Mouse (Mus musculus): ENCODE data around the gene Nlrp3. TPM values are rescaled to one million over a fixed set of nuclear protein-coding genes. Genes with fewer than 3 reads are reported as not detected.
"Not testable (repeated sequence)": the region's sequence is repeated elsewhere in the genome, so short reads cannot be mapped to it uniquely, and the experiment has no call there.

The Nlrp3 gene
- polyA plus RNA-seq, 1 experiment from 2014 or later, result 0.15 TPM

DNA sequence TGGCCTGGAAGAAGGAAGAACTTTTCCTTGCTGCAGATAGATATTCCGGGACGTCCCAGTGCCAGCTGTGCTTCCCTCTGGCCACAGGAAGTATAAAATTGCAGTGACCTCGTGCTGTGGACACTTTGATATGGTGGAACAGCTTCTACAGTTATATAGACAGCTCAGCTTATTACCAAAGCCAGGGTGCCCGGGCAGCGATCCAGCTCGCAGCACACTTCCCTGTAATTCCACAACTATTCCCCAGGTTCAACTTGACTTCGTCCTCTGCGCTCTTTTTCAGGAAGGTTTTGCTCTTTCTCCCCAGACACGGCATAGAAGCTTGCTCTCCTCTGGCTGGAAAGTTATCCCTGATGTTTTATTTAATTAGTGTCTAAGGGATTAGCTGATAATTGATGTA is 34.4 kb downstream of the Nlrp3 start:
- Histone ChIP-seq H3K9me3 (no peaks in the 10 kb centered on the region), H3K4me1 (no peaks in the 10 kb centered on the region), H3K27ac (replicated peaks) (no peak overlapping the region), H3K36me3 (no peaks in the 10 kb centered on the region), H3K4me2 (no peak overlapping the region), H3K27me3 (replicated peaks) (peaks cover 45% of the 10 kb centered on the region), H3K9ac (no peak overlapping the region), H3K4me3 (no peak overlapping the region)
- 50% methylated on average over 9 of the region's 9 CpGs for WGBS
- no peak for ATAC-seq (ENCODE audit: extremely low read depth, insufficient number of reproducible peaks, low FRiP score, low TSS enrichment)

- not testable (repeated sequence) for H3K27ac ChIP-seq (replicated peaks); H3K4me1 ChIP-seq
These were observed 34.8 kb downstream of the Nlrp3 start, which contains the start of gene Olfr222 for GRCm38 (mm10) chr11:59576135-59576534. TSS of gene Olfr222 (minus strand) at chr11:59576235.

GRCm38 (mm10) chr11:59584539-59584938 is 43.2 kb downstream of the Nlrp3 start:
- ATAC-seq (ENCODE audit: extremely low read depth, insufficient number of reproducible peaks, low FRiP score, low TSS enrichment), result no peak
- 28% methylated on average over 6 of the region's 6 CpGs for WGBS

More at GRCm38 (mm10) chr11:59576135-59576534, 34.8 kb downstream of the Nlrp3 start, which contains the start of gene Olfr222:
- not testable (repeated sequence) for H3K36me3 ChIP-seq; H3K9me3 ChIP-seq; H3K4me2 ChIP-seq; H3K9ac ChIP-seq; H3K4me3 ChIP-seq; ATAC-seq (ENCODE audit: extremely low read depth, insufficient number of reproducible peaks, low FRiP score, low TSS enrichment)
- peaks cover 41% of the 10 kb centered on the region for H3K27me3 ChIP-seq (replicated peaks)

GRCm38 (mm10) chr11:59589496-59589895 is 48.1 kb downstream of the Nlrp3 start:
- 86% methylated on average over 8 of the region's 8 CpGs for WGBS
- Histone ChIP-seq H3K9ac (no peak overlapping the region), H3K4me1 (no peaks in the 10 kb centered on the region), H3K4me2 (no peak overlapping the region), H3K27me3 (replicated peaks) (peaks cover 10% of the 10 kb centered on the region), H3K27ac (replicated peaks) (no peak overlapping the region), H3K36me3 (no peaks in the 10 kb centered on the region), H3K4me3 (no peak overlapping the region), H3K9me3 (no peaks in the 10 kb centered on the region)
- no peak for ATAC-seq (ENCODE audit: extremely low read depth, insufficient number of reproducible peaks, low FRiP score, low TSS enrichment)

More at GRCm38 (mm10) chr11:59584539-59584938, 43.2 kb downstream of the Nlrp3 start:
- Histone ChIP-seq H3K4me1 (no peaks in the 10 kb centered on the region), H3K27ac (replicated peaks) (no peak overlapping the region), H3K9ac (no peak overlapping the region), H3K27me3 (replicated peaks) (peaks cover 6% of the 10 kb centered on the region), H3K9me3 (no peaks in the 10 kb centered on the region), H3K4me3 (no peak overlapping the region), H3K4me2 (no peak overlapping the region), H3K36me3 (no peaks in the 10 kb centered on the region)

DNA sequence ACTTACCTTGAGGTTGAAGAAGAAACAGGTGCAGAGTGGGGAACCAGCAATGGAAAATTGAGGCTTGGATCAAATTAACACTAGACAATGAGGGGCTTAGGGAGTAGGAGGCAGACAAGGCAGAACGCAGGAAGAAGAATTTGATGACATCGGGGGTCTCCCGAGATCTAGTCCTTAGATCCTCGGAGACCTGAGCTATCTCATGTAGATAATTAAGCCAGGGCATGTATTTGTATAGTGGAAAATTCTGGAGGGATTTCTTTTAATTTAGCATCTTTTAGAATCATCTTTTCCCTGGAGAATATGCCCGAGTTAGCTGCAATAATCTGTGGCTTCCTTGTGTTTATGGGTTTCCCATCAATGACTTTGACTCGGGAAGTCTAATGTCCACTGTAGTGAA is 51.8 kb downstream of the Nlrp3 start, which contains the start of gene Olfr223:
Gene Olfr223 (minus strand): TSS at position 101 of the 400 bp plus-strand sequence.
- no peak within 1 kb of the TSS for H3K27ac ChIP-seq (replicated peaks)
- H3K4me3 ChIP-seq, result no peak within 1 kb of the TSS
- no peak for ATAC-seq (ENCODE audit: extremely low read depth, insufficient number of reproducible peaks, low FRiP score, low TSS enrichment)
- no peaks in the 10 kb centered on the region for H3K4me1 ChIP-seq
- WGBS, result 70% methylated on average over 6 of the region's 6 CpGs
- no peaks in the 10 kb centered on the region for H3K9me3 ChIP-seq
- no peak within 1 kb of the TSS for H3K4me2 ChIP-seq
- no peak within 1 kb of the TSS for H3K9ac ChIP-seq
- H3K27me3 ChIP-seq (replicated peaks), result peaks cover 11% of the 10 kb centered on the region; the same call in 1 of the 2 replicates
- H3K36me3 ChIP-seq, result no peaks in the 10 kb centered on the region

DNA sequence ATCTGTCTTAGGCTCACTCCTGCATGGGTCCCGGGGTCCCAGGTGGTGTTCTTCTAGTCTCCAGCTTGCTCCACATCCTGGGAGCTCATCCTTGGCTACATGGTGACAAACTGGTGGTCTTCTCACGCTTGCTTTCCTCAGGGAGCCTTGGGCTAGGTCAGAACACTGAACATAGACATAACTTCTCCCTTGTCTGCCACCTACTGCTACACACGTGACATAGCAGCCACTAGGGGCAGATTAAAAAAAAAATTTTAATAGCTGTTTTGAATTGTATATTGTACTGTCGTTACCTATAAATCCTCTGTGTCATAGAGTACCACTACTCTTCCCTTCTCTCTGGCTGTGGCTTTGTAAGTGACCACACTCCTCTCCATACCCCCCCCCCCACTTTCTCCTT is 54.7 kb downstream of the Nlrp3 start:
- WGBS, result 49% methylated on average over 4 of the region's 4 CpGs
- no peak for ATAC-seq (ENCODE audit: extremely low read depth, insufficient number of reproducible peaks, low FRiP score, low TSS enrichment)
- Histone ChIP-seq H3K9me3 (no peaks in the 10 kb centered on the region), H3K9ac (no peak overlapping the region), H3K4me2 (no peak overlapping the region), H3K27me3 (replicated peaks) (peaks cover 20% of the 10 kb centered on the region), H3K4me3 (no peak overlapping the region), H3K4me1 (no peaks in the 10 kb centered on the region), H3K27ac (replicated peaks) (no peak overlapping the region), H3K36me3 (no peaks in the 10 kb centered on the region)

- Histone ChIP-seq H3K27me3 (replicated peaks) (peaks cover 21% of the 10 kb centered on the region), H3K27ac (replicated peaks) (no peak overlapping the region), H3K9me3 (no peaks in the 10 kb centered on the region), H3K4me1 (no peaks in the 10 kb centered on the region), H3K4me2 (no peak overlapping the region), H3K36me3 (no peaks in the 10 kb centered on the region), H3K4me3 (no peak overlapping the region), H3K9ac (no peak overlapping the region)
- ATAC-seq (ENCODE audit: extremely low read depth, insufficient number of reproducible peaks, low FRiP score, low TSS enrichment), result no peak
- 82% methylated on average over 8 of the region's 8 CpGs for WGBS
These were observed 55.6 kb downstream of the Nlrp3 start for GRCm38 (mm10) chr11:59596950-59597349.

GRCm38 (mm10) chr11:59599211-59599610 is 57.8 kb downstream of the Nlrp3 start:
- Histone ChIP-seq H3K4me3 (no peak overlapping the region), H3K9me3 (no peaks in the 10 kb centered on the region), H3K27me3 (replicated peaks) (peaks cover 25% of the 10 kb centered on the region), H3K9ac (no peak overlapping the region), H3K27ac (replicated peaks) (no peak overlapping the region), H3K4me2 (no peak overlapping the region), H3K36me3 (no peaks in the 10 kb centered on the region), H3K4me1 (no peaks in the 10 kb centered on the region)
- WGBS, result 53% methylated on average over 7 of the region's 7 CpGs
- ATAC-seq (ENCODE audit: extremely low read depth, insufficient number of reproducible peaks, low FRiP score, low TSS enrichment), result no peak

DNA sequence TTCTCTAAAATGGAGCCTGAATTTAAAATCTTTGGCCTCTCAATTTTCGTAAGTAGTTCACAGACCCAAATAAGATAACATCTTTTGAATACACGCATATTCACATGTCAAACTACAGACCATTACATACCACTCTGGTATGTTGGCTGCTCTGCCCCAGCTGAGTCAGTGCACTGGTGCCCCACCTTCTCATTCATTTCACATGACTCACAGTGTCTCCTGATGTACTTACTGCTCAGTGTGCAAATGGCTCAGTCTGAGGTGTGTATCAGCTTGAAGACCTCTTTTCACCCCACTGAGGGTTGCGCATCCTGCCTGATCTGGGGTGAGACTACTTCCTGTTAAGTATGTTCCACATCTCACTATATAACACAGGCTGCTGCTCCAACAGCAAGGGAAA is 59.5 kb downstream of the Nlrp3 start:
- H3K4me1 ChIP-seq, result no peaks in the 10 kb centered on the region
- no peak overlapping the region for H3K4me2 ChIP-seq
- no peaks in the 10 kb centered on the region for H3K9me3 ChIP-seq
- 67% methylated on average over 3 of the region's 3 CpGs for WGBS
- H3K4me3 ChIP-seq, result no peak overlapping the region
- no peak overlapping the region for H3K9ac ChIP-seq
- H3K27ac ChIP-seq (replicated peaks), result no peak overlapping the region
- peaks cover 25% of the 10 kb centered on the region for H3K27me3 ChIP-seq (replicated peaks)
- no peak for ATAC-seq (ENCODE audit: extremely low read depth, insufficient number of reproducible peaks, low FRiP score, low TSS enrichment)
- H3K36me3 ChIP-seq, result no peaks in the 10 kb centered on the region

DNA sequence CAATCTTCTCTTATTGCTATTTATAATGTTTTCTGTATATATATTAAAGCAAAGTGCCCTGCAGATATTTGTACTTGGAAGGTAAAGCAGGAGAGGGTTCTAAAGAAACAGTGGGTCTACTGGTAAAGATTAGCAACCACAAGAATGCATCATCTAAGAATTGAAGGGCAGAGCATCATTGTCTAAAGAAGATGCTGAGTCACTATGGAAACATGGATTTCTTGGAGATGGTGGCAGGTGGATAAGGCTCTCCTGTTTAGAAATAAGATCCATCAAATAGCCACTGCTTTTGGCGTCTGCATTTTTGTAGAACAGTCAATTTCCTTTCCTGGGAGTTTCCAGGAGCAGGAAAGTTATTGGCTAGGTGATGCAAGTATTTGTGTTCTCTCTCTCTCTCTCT is 60.9 kb downstream of the Nlrp3 start:
- WGBS, result 38% methylated on average over 1 of the region's 1 CpGs
- no peaks in the 10 kb centered on the region for H3K36me3 ChIP-seq
- H3K4me3 ChIP-seq, result no peak overlapping the region
- no peak overlapping the region for H3K4me2 ChIP-seq
- H3K9me3 ChIP-seq, result no peaks in the 10 kb centered on the region
- no peak overlapping the region for H3K27ac ChIP-seq (replicated peaks)
- H3K27me3 ChIP-seq (replicated peaks), result peaks cover 23% of the 10 kb centered on the region
- ATAC-seq (ENCODE audit: extremely low read depth, insufficient number of reproducible peaks, low FRiP score, low TSS enrichment), result no peak
- no peaks in the 10 kb centered on the region for H3K4me1 ChIP-seq
- no peak overlapping the region for H3K9ac ChIP-seq

GRCm38 (mm10) chr11:59611646-59612045 is 70.3 kb downstream of the Nlrp3 start:
- Histone ChIP-seq H3K4me2 (no peak overlapping the region), H3K9me3 (no peaks in the 10 kb centered on the region), H3K4me3 (no peak overlapping the region), H3K27me3 (replicated peaks) (0 out of 2 replicates have a peak, but pooled peaks cover 10% of the 10 kb centered on the region), H3K4me1 (no peaks in the 10 kb centered on the region), H3K9ac (no peak overlapping the region), H3K27ac (replicated peaks) (no peak overlapping the region), H3K36me3 (no peaks in the 10 kb centered on the region)
- 66% methylated on average over 5 of the region's 5 CpGs for WGBS
- ATAC-seq (ENCODE audit: extremely low read depth, insufficient number of reproducible peaks, low FRiP score, low TSS enrichment), result no peak

DNA sequence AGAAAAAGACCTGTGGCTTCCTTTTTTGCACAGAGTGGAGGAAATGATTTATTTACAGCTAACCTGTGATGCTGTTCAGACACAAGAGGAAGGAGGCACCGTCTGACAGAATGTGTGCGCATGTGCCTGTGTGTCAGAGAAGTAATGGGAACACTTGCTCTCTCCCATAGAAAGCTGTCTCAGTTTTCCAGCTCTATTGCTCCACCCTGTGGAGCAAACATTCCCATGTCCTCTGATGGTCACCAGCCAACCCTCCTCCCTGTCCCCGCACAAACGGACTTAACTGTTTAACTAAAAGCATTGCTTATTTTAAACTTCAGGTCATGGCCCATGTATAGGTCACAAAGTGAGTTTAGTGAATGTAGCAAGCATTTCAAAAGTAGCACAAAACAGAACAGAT is 72.8 kb downstream of the Nlrp3 start:
- no peak overlapping the region for H3K4me2 ChIP-seq
- H3K4me1 ChIP-seq, result no peaks in the 10 kb centered on the region
- H3K9me3 ChIP-seq, result no peaks in the 10 kb centered on the region
- H3K36me3 ChIP-seq, result no peaks in the 10 kb centered on the region
- no peak for ATAC-seq (ENCODE audit: extremely low read depth, insufficient number of reproducible peaks, low FRiP score, low TSS enrichment)
- no peak overlapping the region for H3K9ac ChIP-seq
- no peak overlapping the region for H3K27ac ChIP-seq (replicated peaks)
- no peak overlapping the region for H3K4me3 ChIP-seq
- WGBS, result 41% methylated on average over 4 of the region's 4 CpGs
- 0 out of 2 replicates have a peak, but pooled peaks cover 16% of the 10 kb centered on the region for H3K27me3 ChIP-seq (replicated peaks)
